Mouse (Mus musculus) spleen, postnatal 14 days (tissue): ENCODE results near the gene Sec14l1.

Experiments
- DNase-seq, 2 experiments: peaks; one replicate each; pipeline ENCODE4 v3.0.0; 2021 to 2022; ENCODE audit warnings: low spot score in 2 of 2

The Sec14l1 gene

GRCm38 (mm10) chr11:117183299-117183698 lies 68.3 kb downstream of the Sec14l1 start:
- no peak for DNase-seq

- no peak for DNase-seq
Measured at GRCm38 (mm10) chr11:117183841-117184240, 68.9 kb downstream of the Sec14l1 start.

GRCm38 (mm10) chr11:117185076-117185933 lies 70.3 kb downstream of the Sec14l1 start:
- no peak for DNase-seq

GRCm38 (mm10) chr11:117191524-117191923 lies 76.6 kb downstream of the Sec14l1 start:
- DNase-seq, result no peak

GRCm38 (mm10) chr11:117194475-117194937 lies 79.5 kb downstream of the Sec14l1 start:
- DNase-seq, result no peak

- DNase-seq, result no peak
Measured at GRCm38 (mm10) chr11:117195616-117196015, 80.6 kb downstream of the Sec14l1 start.

- DNase-seq, result no peak
Measured at GRCm38 (mm10) chr11:117196681-117197080, 81.7 kb downstream of the Sec14l1 start.

- DNase-seq, result no peak
Measured at GRCm38 (mm10) chr11:117198122-117198521, 83.2 kb downstream of the Sec14l1 start.

GRCm38 (mm10) chr11:117199282-117200175 lies 84.6 kb downstream of the Sec14l1 start, which contains the start of gene Sept9:
Gene Sept9, plus strand, starts transcription at chr11:117199661.
- DNase-seq, result no peak

GRCm38 (mm10) chr11:117201846-117202245 lies 86.9 kb downstream of the Sec14l1 start:
- DNase-seq, result no peak

GRCm38 (mm10) chr11:117204606-117205005 lies 89.6 kb downstream of the Sec14l1 start:
- DNase-seq, result no peak

- DNase-seq, result no peak
Measured at GRCm38 (mm10) chr11:117205042-117205441, 90.1 kb downstream of the Sec14l1 start.

- DNase-seq, result no peak
Measured at GRCm38 (mm10) chr11:117205447-117205846, 90.5 kb downstream of the Sec14l1 start.

- DNase-seq, result no peak
Measured at GRCm38 (mm10) chr11:117207436-117207835, 92.5 kb downstream of the Sec14l1 start.

- DNase-seq, result no peak
Measured at GRCm38 (mm10) chr11:117208151-117208673, 93.2 kb downstream of the Sec14l1 start.
